Mouse (Mus musculus): ENCODE data around the gene Rho. TPM values are rescaled to one million over a fixed set of nuclear protein-coding genes. Genes with fewer than 3 reads are reported as not detected.

Rho gene
- polyA plus RNA-seq, 1 experiment from 2014 or later, result 0.25 TPM

GRCm38 (mm10) chr6:115918615-115919014, 12.9 kb upstream of the Rho start:
- H3K4me3 ChIP-seq (ENCODE audit: low read depth, low read length), result no peak overlapping the region
- no peaks in the 10 kb centered on the region; the same call in 1 of the 2 replicates for H3K36me3 ChIP-seq (ENCODE audit: control insufficient read depth, insufficient read depth, low read length)
- no peaks in the 10 kb centered on the region for H3K9me3 ChIP-seq (ENCODE audit: control insufficient read depth, low read depth, low read length)
- no peak for ATAC-seq (ENCODE audit: insufficient number of reproducible peaks, insufficient read depth, low FRiP score, low read depth)
- H3K27ac ChIP-seq (ENCODE audit: low read length), result no peak overlapping the region
- no peak overlapping the region for H3K9ac ChIP-seq (replicated peaks; ENCODE audit: low read depth, low read length)
- 81% methylated on average over 1 of the region's 1 CpGs for WGBS
- no peaks in the 10 kb centered on the region for H3K4me1 ChIP-seq (ENCODE audit: control insufficient read depth, insufficient read depth, low read length)
- no peaks in the 10 kb centered on the region for H3K27me3 ChIP-seq (ENCODE audit: control insufficient read depth, insufficient read depth, low read length)
- H3K4me2 ChIP-seq (replicated peaks; ENCODE audit: low read depth, low read length), result no peak overlapping the region

DNA sequence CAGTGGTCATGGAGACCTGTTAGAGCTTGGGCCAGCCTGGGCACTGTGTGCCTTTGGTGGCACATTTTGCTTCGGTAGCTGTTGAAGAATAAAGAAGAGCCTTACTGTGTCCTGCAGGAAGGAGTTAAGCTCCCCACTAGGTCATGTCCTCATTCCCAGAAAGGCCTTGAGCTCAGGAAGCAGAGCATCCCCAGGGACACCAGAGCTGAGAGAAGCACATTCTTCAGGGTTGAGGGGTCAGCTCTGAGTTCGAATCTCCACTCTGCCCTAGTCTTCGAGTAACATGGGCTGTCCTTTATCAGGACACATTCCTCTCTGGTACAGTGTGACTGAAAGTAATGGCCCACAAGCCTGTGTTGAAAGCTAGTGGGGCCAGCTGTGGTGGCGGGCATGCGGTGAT, 11.7 kb upstream of the Rho start:
- Histone ChIP-seq H3K9me3 (ENCODE audit: control insufficient read depth, low read depth, low read length) (no peaks in the 10 kb centered on the region), H3K4me3 (ENCODE audit: low read depth, low read length) (no peak overlapping the region), H3K27ac (ENCODE audit: low read length) (no peak overlapping the region), H3K4me1 (ENCODE audit: control insufficient read depth, insufficient read depth, low read length) (no peaks in the 10 kb centered on the region), H3K36me3 (ENCODE audit: control insufficient read depth, insufficient read depth, low read length) (no peaks in the 10 kb centered on the region), H3K9ac (replicated peaks; ENCODE audit: low read depth, low read length) (no peak overlapping the region), H3K27me3 (ENCODE audit: control insufficient read depth, insufficient read depth, low read length) (no peaks in the 10 kb centered on the region), H3K4me2 (replicated peaks; ENCODE audit: low read depth, low read length) (no peak overlapping the region)
- ATAC-seq (ENCODE audit: insufficient number of reproducible peaks, insufficient read depth, low FRiP score, low read depth), result no peak
- 93% methylated on average over 5 of the region's 5 CpGs for WGBS

DNA sequence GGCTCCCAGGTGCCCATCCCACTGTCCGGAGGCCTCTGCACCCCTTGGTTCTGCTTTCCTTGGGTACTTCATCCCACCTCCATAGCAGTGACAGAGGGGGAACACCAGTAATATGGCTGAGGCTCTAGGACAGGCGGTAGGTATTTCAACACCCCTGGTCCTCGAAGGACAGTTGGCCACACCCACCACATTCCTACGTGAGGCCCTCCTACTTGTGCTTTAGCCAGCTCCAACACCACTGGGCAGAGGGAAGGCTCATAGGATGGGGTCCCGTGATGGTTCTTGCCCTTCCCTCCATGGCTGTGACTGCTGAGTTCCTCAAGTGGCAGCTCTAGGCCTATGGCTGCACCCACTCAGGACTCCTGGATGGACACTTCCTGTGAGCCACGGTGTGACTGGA, 6.7 kb upstream of the Rho start:
- Histone ChIP-seq H3K9ac (replicated peaks; ENCODE audit: low read depth, low read length) (no peak overlapping the region), H3K4me1 (ENCODE audit: control insufficient read depth, insufficient read depth, low read length) (peaks cover 6% of the 10 kb centered on the region), H3K9me3 (ENCODE audit: control insufficient read depth, low read depth, low read length) (no peaks in the 10 kb centered on the region), H3K4me2 (replicated peaks; ENCODE audit: low read depth, low read length) (no peak overlapping the region), H3K27ac (ENCODE audit: low read length) (no peak overlapping the region), H3K27me3 (ENCODE audit: control insufficient read depth, insufficient read depth, low read length) (no peaks in the 10 kb centered on the region), H3K4me3 (ENCODE audit: low read depth, low read length) (no peak overlapping the region), H3K36me3 (ENCODE audit: control insufficient read depth, insufficient read depth, low read length) (no peaks in the 10 kb centered on the region)
- WGBS, result 31% methylated on average over 6 of the region's 6 CpGs
- ATAC-seq (ENCODE audit: insufficient number of reproducible peaks, insufficient read depth, low FRiP score, low read depth), result no peak; the same call in 1 of the 2 replicates

DNA sequence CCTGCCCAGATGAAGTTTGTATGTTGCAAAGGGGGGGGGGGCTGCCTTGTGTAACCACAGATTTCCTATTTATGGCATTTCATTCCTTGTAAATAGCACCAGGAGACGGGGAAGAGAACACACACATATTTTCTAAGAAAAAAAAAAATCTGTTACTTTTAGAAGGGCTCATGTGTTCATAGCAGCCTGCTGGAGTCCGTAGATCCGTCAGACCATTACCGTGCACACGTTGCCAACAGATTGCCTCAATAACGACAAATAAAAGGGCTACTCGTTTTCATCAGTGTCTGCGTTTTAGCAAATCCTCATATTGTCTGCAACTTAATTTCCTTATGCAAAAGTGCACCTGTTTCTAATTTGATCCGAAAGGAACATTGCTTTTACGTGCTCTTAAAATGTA, 5.1 kb upstream of the Rho start:
- no peak for ATAC-seq (ENCODE audit: insufficient number of reproducible peaks, insufficient read depth, low FRiP score, low read depth)
- Histone ChIP-seq H3K9me3 (ENCODE audit: control insufficient read depth, low read depth, low read length) (no peaks in the 10 kb centered on the region), H3K36me3 (ENCODE audit: control insufficient read depth, insufficient read depth, low read length) (no peaks in the 10 kb centered on the region), H3K9ac (replicated peaks; ENCODE audit: low read depth, low read length) (no peak overlapping the region), H3K27ac (ENCODE audit: low read length) (no peak overlapping the region), H3K4me3 (ENCODE audit: low read depth, low read length) (no peak overlapping the region), H3K27me3 (ENCODE audit: control insufficient read depth, insufficient read depth, low read length) (no peaks in the 10 kb centered on the region), H3K4me2 (replicated peaks; ENCODE audit: low read depth, low read length) (no peak overlapping the region), H3K4me1 (ENCODE audit: control insufficient read depth, insufficient read depth, low read length) (peaks cover 12% of the 10 kb centered on the region)
- WGBS, result 82% methylated on average over 10 of the region's 10 CpGs

GRCm38 (mm10) chr6:115927292-115928242, 4.0 kb upstream of the Rho start:
- 80% methylated on average over 10 of the region's 10 CpGs for WGBS
- H3K36me3 ChIP-seq (ENCODE audit: control insufficient read depth, insufficient read depth, low read length), result no peaks in the 10 kb centered on the region
- H3K9ac ChIP-seq (replicated peaks; ENCODE audit: low read depth, low read length), result no peak overlapping the region
- H3K27ac ChIP-seq (ENCODE audit: low read length), result no peak overlapping the region
- no peak for ATAC-seq (ENCODE audit: insufficient number of reproducible peaks, insufficient read depth, low FRiP score, low read depth)
- no peaks in the 10 kb centered on the region for H3K27me3 ChIP-seq (ENCODE audit: control insufficient read depth, insufficient read depth, low read length)
- no peak overlapping the region for H3K4me2 ChIP-seq (replicated peaks; ENCODE audit: low read depth, low read length)
- H3K9me3 ChIP-seq (ENCODE audit: control insufficient read depth, low read depth, low read length), result no peaks in the 10 kb centered on the region
- H3K4me3 ChIP-seq (ENCODE audit: low read depth, low read length), result no peak overlapping the region
- peaks cover 12% of the 10 kb centered on the region for H3K4me1 ChIP-seq (ENCODE audit: control insufficient read depth, insufficient read depth, low read length)

- H3K4me3 ChIP-seq (ENCODE audit: low read depth, low read length), result no peak overlapping the region
- H3K4me1 ChIP-seq (ENCODE audit: control insufficient read depth, insufficient read depth, low read length), result peaks cover 12% of the 10 kb centered on the region
- no peaks in the 10 kb centered on the region for H3K9me3 ChIP-seq (ENCODE audit: control insufficient read depth, low read depth, low read length)
- 26% methylated on average over 5 of the region's 5 CpGs for WGBS
- H3K36me3 ChIP-seq (ENCODE audit: control insufficient read depth, insufficient read depth, low read length), result no peaks in the 10 kb centered on the region
- H3K27me3 ChIP-seq (ENCODE audit: control insufficient read depth, insufficient read depth, low read length), result no peaks in the 10 kb centered on the region
- no peak for ATAC-seq (ENCODE audit: insufficient number of reproducible peaks, insufficient read depth, low FRiP score, low read depth)
- H3K27ac ChIP-seq (ENCODE audit: low read length), result no peak overlapping the region
- H3K4me2 ChIP-seq (replicated peaks; ENCODE audit: low read depth, low read length), result no peak overlapping the region
- no peak overlapping the region for H3K9ac ChIP-seq (replicated peaks; ENCODE audit: low read depth, low read length)
Observed at GRCm38 (mm10) chr6:115930018-115930417, 1.5 kb upstream of the Rho start.

GRCm38 (mm10) chr6:115932391-115932790, 843 bp downstream of the Rho start:
- H3K27ac ChIP-seq (ENCODE audit: low read length), result no peak overlapping the region
- no peak for ATAC-seq (ENCODE audit: insufficient number of reproducible peaks, insufficient read depth, low FRiP score, low read depth)
- 91% methylated on average over 3 of the region's 3 CpGs for WGBS

DNA sequence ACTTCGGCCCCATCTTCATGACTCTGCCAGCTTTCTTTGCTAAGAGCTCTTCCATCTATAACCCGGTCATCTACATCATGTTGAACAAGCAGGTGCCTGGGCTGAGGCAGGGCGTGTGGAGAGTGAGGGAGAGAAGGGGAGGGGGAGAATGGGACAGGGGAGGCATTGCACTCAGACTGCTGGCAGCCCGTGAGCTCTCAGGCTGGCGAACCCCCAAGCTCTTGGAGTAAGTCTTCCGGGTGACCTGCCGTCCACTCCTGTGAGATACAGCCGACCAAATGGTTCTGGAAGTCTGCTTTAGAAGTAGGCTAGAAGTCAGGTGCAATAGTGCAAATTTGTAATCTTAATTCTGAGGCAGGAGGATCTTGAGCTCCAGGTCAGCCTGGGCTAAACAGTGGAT, 4.0 kb downstream of the Rho start:
- Histone ChIP-seq H3K4me2 (replicated peaks; ENCODE audit: low read depth, low read length) (no peak overlapping the region), H3K9ac (replicated peaks; ENCODE audit: low read depth, low read length) (no peak overlapping the region), H3K4me1 (ENCODE audit: control insufficient read depth, insufficient read depth, low read length) (no peaks in the 10 kb centered on the region), H3K9me3 (ENCODE audit: control insufficient read depth, low read depth, low read length) (no peaks in the 10 kb centered on the region), H3K27me3 (ENCODE audit: control insufficient read depth, insufficient read depth, low read length) (no peaks in the 10 kb centered on the region), H3K4me3 (ENCODE audit: low read depth, low read length) (no peak overlapping the region), H3K27ac (ENCODE audit: low read length) (no peak overlapping the region), H3K36me3 (ENCODE audit: control insufficient read depth, insufficient read depth, low read length) (no peaks in the 10 kb centered on the region)
- no peak for ATAC-seq (ENCODE audit: insufficient number of reproducible peaks, insufficient read depth, low FRiP score, low read depth)
- 86% methylated on average over 8 of the region's 8 CpGs for WGBS

More at GRCm38 (mm10) chr6:115932391-115932790, 843 bp downstream of the Rho start:
- Histone ChIP-seq H3K9ac (replicated peaks; ENCODE audit: low read depth, low read length) (no peak overlapping the region), H3K27me3 (ENCODE audit: control insufficient read depth, insufficient read depth, low read length) (no peaks in the 10 kb centered on the region), H3K4me3 (ENCODE audit: low read depth, low read length) (no peak overlapping the region), H3K36me3 (ENCODE audit: control insufficient read depth, insufficient read depth, low read length) (no peaks in the 10 kb centered on the region), H3K9me3 (ENCODE audit: control insufficient read depth, low read depth, low read length) (no peaks in the 10 kb centered on the region), H3K4me2 (replicated peaks; ENCODE audit: low read depth, low read length) (no peak overlapping the region), H3K4me1 (ENCODE audit: control insufficient read depth, insufficient read depth, low read length) (peaks cover 12% of the 10 kb centered on the region)
